Mouse (Mus musculus) G1E (cell line): ENCODE results near the gene Hmmr.

Experiments
- CTCF ChIP-seq: IDR thresholded peaks from 2 replicates; pipeline ENCODE4 v1.5.1; 2012; ENCODE audit warnings: low read depth, low read length, inconsistent platforms, mixed read lengths
- GATA1 ChIP-seq: IDR thresholded peaks from 2 replicates; pipeline ENCODE4 v1.6.1; 2012; ENCODE audit warnings: borderline replicate concordance, low read length, inconsistent platforms, mixed read lengths
- POLR2AphosphoS5 ChIP-seq: IDR thresholded peaks from 2 replicates; pipeline ENCODE4 v1.6.1; 2012; ENCODE audit warnings: low read depth, low read length, inconsistent platforms; ENCODE audit not compliant: insufficient replicate concordance
- TAL1 ChIP-seq: conservative IDR thresholded peaks from 2 replicates; pipeline ENCODE4 v1.6.1; 2012; ENCODE audit warnings: low read depth, low read length, inconsistent platforms, mixed read lengths

- TF ChIP-seq CTCF (0 out of 2 replicates have a peak, but pooled peaks have one; percentile 4), TAL1 (no peak), GATA1 (no peak), POLR2AphosphoS5 (no peak)
Measured at GRCm38 (mm10) chr11:40677169-40677568, 56.1 kb downstream of the Hmmr start.
